Mouse (Mus musculus) ovary, postnatal 36 days (tissue): ENCODE data around the gene Ranbp9.
"Not testable (repeated sequence)": the region's sequence is repeated elsewhere in the genome, so short reads cannot be mapped to it uniquely, and the experiment has no call there.

Source experiments
- DNase-seq: peaks from one replicate; pipeline ENCODE4 v3.0.0; 2022; ENCODE audit warnings: low spot score, mixed read lengths

Ranbp9 gene

DNA sequence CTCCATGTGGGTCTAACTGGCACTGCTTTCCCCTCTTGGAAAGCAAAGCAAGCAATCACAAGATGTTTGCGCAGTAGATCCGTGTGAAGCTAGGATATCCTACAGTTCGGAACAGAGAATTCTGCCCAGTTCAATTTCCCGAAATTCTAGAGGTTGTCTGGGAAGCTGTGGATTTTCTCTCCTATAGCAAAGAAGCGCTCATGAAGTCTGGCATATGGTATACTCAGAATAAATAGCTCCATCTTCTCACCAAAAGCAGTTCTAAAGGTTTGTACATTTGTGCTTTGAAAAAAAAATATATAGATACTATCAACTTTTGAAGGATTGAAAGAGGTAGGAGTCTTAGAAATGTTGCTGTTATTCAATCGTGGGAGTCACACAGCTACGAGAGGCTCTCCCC, 14.6 kb upstream of the Ranbp9 start:
- DNase-seq: no peak

DNA sequence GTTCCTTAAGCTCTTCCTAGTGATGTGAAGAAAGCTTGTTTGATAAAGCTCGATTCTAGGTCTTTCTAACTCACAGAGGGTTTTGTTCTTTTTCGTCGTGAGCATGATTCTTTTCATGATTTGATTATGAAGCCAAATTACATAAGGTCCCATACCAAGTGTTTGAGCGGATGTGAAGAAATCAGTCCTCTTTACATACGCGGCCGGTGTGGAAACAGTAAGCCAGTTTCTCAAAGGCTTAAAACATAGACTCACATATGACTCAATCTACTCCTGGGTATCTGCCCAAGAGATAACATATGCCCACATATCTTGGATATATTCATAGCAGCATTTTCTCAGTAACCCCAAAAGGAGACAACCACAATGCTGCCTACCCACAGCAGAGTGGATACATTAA, 12.6 kb upstream of the Ranbp9 start:
- DNase-seq: no peak

DNA sequence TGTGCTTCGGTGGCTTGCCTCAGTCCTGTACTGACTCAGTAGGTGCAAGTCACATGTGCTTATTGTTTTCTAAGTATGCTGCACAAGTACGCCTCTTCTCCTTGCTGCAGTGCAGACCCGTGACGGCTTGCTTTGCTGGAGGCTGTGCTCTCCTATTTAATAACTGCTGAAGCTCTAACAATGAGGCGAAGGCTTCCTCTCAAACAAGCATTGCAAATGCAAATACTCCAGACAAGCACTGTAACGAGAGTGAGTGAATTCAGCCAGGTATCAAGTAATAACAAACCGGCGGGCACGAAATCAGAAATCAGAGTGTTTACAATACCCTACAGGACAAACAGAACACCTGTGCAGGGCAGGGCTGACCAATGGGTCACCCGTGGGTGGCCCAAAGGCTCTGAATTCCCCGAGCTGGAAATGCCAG, 12.0 kb upstream of the Ranbp9 start:
- no peak for DNase-seq

DNA sequence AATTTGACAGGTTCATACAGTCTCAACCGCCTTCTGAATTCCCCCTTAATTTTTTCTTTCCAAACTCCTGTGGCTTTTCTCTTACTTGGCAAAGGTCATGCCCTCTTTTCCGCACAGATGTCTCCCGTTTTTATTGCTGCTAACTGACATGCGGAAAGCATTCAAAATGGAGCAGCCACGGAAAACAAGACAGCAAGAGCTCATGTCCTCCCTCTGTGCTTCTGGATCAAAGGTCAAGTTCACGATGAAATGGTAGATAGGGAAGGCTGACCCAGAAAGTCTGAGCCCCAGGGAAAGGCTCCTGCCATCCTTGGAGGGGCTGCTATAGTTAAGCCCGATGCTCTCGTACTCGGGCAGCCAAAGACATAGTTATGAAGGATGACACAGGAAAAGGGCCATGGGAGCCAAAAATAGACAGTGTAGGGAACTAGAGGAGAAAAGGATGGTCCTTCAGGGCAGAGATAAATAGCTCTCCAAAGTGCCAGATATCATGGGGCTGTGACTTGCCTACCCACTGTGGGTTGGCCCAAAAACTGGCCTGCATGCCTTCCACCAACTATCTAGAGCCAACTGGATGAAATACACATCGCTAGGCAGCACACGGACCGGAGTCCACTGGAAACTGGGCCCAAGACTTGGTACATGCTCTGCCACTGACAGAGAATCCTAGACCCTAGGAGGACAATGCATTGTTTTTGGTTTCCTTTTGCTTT, 5.6 kb upstream of the Ranbp9 start:
- no peak for DNase-seq

DNA sequence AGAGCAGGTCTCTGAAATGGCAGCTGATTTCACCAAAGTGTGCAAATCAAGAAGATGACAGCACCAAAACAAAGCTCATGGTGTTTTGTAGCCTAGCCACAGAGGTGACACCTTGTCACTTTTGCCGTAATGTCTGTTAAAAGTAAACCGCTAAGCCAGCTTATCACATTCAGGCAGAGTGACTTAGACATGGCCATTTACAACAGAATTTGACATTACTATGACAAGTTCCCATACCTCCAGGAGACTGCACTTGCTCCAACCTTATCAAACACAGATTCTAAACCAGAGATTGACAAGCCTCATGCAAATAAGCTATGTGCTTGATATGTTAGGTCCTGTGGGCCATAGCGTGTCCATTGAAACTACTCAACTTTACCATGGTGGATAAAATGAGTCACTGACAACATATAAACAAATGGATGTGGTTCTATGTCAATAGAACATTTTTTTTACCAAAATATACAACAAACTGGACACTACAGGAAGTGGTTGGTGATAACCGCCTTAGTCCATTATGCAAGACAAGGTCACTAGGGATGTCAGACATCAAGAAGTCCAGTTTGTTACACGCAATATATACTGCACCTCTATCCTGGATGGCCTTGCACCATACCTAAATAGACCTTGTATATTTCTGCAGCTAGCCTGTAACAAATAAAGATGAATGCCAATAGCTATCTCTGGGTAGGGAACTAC, 4.3 kb upstream of the Ranbp9 start:
- DNase-seq: no peak

DNA sequence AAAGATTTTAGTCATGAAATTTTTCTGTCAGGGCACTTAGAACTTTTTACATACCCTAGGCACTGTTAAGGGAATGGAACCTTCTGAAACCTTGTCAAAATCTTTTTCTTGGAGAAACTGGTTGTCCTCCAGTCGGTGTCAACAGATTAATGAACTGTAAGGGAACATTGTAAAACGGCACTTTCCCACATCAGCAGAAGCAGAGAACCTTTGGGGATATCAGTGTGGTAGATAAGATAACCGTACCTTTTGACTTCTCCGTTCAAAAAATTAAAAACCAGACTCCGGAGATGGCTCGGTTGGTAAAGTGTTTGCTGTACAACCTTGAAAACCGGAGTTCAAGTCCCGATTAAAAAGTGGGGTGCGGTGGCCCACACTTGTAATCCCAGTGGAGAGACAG, 1.7 kb upstream of the Ranbp9 start:
- no peak for DNase-seq

DNA sequence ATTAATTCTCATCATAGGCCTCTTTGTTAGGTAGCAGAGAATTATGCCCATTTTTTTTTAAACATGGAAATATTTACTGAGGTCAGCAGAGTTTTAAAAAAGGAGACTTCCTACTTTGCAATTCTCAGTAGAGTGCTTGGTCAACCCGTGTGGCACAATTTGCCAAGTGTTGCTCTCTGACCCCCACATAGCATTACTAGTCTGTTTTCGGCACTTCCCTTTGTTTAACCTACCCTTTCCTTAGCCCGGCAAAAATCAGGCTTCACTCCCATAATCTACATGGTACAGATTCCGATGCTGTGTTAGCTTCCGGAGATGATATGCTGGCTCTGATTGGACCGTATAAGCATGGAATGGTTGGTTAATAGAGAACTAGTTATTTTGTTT, 770 bp upstream of the Ranbp9 start:
- DNase-seq: no peak

DNA sequence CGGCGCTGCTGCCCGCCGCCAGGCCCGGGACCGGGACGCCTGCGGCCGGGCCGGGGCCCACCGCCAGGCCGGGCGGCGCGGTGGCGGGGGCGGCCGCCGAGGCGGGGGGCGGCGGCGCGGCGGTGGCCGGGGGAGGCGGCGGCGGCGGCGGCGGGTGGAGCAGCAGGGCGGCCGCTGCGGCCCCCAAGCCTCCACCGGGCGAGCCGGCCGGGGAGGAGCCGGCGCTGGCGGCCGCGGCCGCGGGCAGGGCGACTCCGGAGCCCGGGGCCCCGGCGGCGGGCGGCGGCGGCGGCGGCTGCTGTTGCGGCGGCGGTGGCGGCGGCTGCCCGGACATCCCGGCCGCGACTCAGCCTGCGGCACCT, 506 bp downstream of the Ranbp9 start:
- no peak for DNase-seq

DNA sequence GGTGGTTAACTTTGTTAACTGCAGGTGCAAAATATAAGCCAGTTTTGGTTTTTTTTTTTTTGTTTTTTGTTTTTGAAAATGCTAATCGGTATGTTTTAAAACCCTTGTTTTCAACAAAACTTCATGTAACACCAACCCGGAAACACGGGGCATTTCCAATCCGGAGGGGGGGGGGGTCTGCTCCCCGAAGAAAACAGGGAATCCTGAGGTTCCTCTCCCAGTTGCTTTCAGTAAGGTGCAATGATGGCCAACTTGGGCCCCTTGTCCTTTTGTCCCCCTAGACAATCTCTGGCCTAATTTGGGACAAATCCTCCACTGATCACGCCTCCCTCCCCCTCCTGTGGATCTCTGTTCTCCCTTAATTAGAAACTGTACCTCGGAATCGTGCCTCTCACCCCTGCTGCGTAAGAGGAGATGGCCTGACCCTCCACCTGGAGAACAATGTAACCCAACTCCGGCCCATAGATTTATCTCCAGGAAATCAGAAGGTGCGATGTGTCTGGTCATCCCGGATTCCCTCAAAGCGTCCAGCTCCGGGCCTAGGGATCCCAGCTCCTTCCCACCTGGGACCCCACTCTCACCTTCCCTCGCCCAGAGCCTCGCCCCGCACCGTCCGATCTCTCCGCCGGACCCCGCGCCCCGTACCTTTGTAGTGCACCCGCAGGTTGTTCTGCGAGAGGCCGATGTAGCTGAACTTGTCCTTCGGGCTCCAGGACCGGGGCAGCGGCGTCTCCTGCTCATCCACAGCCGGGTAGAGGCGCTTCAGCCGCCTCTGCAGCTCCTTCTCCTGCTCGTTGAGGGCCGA, 1.1 kb downstream of the Ranbp9 start:
- DNase-seq: peak; percentile 47

DNA sequence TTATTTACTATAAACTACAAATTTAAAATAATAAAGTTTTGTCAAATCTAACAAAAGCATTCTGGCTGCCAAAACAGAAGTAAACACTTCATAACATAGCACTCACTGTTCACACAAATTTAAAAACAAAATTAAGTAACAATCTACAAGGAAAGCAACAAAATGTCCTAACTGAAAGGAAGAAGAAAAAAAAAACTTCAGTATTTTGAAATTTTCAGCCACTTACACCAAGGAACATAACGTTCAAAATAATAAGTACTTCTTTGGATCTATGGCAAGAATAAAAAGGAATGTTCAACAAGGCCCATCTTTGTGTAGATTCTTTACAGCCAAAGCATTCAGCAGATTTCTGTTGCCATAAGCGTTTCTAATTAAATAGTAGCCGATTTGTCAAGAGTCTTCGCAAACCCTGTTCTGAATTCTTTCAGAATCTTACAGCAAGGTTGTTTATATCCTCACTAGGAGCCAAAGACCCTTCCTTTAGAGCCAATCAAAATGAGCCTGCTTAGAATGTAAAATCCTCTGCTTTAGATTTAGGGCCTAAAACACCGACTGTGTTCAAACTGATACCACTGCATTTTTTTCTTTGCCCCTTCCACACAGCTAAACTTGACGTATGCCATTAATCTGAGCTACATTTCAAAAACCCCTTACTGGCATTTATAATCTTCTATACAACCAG, 1.9 kb downstream of the Ranbp9 start:
- no peak for DNase-seq

DNA sequence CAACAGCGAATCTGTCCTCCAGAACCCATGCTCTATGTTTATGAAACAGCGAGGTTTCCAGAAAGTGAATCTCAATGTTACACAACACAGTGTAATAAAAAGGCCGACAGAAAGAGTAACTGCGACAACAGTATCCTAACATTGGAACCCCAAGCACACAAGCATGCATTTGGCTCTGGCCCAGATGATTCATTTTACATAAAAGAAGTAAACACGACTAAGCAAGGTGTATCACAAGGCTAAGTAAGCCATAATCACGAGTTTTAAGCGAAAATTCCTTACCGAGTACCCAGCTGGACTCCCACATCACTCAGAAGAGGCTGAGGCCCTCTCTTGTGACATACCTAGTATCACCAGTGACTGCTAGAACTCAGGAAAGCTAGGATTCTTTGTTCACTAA, 2.5 kb downstream of the Ranbp9 start:
- no peak for DNase-seq

DNA sequence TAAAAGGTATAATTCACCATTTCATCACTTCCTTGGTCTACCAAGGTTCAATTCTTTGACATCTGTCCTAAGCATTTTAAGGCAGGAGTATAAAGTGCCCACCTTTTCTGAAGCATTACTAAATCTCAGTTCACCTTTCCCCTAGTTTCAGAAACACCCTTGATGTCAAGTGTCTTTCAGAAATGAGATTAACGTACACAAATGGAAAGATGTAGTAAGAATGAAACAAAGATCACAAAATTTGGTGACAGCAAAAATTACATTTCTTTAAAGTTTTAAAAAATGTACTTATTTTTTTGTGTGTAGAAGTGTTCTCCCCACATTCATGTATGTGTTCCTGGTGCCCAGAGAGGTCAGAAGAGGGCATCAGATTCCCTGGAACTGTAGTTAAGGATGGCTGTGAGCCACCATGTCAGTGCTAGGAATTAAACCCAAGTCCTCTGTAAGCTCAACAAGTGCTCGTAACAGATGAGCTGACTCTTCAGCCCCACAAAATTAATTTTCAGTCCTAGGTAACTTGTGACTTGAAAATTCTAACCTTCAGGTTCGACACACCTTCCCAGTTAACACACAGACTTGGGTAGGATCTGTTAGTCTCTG, 3.9 kb downstream of the Ranbp9 start:
- DNase-seq: no peak

DNA sequence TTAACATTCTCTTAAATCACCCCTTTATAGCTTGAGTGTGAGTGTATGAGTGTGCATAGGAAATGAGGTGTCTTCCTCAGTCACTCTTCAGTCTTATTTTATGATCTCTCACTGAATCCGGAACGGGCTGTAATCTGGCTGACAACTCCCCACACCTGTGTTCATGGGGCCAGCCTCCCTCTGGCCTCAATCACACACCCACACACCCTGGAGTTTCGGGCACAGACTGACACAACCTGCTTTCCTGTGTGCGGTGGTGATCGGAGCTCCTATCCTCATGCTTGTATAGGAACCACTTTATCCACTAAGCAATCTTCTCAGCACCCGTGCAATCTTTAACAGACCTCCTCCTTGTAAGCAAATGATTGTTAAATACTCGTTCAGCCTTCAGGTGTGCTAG, 4.9 kb downstream of the Ranbp9 start:
- no peak for DNase-seq

DNA sequence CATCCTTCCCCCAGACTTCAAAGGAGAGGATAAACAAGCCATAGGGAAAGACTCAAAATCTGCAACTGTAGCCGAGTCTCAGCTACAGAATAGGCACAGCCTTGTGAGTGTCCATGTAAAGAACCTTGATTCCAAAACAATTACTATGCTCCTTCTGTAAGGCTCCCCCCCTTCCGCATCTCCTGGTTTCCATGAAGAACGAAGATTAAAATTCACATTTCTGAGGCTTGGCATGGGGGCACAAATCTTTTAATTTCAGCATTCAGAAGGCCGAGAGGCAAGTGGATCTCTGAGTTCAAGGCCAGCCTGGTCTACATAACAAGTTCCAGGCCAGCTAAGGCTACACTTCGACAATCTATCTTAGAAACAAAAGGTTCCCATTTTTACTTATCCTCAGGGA, 6.4 kb downstream of the Ranbp9 start:
- DNase-seq: no peak

DNA sequence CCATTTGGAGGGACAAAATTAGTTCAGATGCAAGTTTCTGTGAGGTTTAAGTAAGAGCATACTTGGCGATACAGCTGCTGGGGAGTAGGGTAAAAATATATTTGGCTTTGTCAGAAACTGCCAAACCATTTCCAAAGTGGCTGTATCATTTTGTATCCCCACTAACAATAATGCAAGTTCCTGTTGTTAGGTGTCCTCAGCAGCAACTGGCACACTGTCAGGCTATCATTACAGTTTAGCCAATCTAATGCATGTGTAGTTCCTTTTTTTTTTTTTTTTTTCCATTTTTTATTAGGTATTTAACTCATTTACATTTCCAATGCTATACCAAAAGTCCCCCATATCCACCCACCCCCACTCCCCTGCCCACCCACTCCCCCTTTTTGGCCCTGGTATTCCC, 9.2 kb downstream of the Ranbp9 start:
- not testable (repeated sequence) for DNase-seq

DNA sequence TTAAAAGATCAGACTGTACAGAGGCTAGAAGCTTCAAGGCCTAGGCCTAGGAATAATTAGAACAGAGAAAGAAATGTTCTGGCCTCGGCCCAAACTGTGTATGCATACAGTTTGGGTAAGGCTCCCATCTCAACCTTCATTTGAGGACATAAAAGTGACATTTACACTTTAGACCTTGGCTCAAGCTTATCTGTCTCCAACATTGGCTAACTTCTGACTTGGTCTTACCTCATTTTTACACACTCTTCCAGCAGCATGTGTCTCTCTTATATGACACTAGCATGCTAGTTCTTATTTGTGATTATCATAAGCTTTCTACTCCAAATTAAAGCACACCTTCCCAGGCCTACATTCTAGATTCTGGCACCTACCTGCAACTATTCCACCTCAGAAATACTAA, 11.5 kb downstream of the Ranbp9 start:
- DNase-seq: no peak

DNA sequence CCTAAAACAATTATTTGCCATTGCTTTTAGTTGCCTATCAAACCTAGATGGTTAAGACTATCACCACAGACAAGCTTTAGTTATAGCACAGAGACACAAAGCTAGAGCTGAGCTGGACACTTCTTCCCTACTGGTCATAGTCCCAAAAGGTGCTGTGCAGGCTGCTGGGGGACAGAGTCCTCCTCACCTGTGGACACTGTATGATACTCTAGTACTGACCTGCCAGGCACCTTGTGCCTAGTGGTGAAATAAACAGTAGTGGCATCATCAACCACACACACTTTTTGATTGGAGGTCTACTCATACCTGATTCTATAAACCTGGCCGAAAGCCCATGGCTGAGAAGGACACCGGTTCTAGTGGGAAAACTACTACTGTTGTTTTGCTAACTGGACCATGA, 16.5 kb downstream of the Ranbp9 start:
- no peak for DNase-seq

DNA sequence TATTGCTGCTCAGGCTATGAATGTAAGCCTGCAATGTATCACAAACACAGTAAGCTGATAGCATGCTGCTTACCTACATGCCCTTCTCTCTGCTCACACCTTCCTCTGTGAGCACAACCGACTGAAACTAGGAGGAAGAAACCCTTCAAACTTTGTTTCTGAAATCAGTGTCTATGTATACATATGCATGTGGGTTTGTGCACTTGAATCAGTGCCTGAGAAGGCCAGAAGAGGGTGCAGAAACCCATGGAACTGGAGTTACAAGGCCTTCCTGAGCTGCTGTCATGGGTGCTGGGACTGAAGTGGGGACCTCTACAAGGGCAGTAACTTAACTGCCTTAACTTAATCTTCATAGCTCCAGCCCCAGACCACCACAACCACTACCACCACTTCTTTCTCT, 23.9 kb downstream of the Ranbp9 start:
- DNase-seq: no peak

DNA sequence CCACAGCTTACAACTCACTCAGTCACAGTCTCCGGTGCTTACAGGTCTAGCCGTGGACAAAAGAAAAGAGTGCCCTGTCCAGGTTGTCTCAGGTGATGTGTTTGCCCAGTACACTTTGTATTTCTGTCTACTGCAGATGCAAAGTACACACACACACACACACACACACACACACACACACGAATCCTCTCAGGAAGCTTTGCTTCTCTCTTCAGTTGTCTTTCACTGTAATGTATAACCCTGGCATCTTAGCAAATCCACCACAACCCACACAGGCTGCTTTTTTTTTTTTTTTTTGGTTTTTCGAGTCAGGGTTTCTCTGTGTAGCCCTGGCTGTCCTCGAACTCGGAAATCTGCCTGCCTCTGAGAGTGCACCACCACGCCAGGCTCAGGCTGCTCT, 26.7 kb downstream of the Ranbp9 start:
- no peak for DNase-seq

DNA sequence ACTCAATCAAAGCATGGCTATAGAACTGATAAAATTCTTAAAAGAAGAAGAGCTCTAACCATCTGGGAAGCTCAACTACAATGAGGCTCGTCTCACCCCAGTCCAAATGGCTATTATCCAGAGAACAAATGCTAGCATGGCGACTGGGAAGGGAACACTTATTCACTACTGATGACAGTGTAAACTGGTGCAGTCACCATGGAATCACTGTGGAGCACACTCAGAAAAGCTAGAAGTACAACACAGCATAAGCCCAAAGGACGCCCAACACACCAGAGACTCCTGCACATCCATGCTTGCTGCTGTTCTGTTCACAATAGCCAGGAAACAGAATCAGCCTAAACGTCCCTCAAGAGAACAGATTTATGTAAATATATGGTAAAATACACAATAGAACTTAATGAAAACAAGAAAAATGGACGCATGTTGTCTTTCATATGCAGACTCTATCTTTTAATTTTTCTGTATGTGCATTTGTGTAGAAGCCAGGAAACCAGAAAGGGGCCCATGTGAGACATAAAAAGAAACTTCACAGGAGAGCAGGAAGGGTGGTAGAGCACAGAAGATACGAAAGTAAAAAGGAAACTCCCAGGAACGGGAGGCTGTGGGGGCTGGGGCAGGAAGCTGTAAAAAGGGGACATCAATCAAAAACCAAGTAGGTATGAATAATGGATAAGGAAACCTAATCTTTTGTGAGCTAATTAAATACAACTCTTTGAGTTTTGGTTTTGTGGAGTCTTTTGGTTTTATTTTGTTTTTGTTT, 28.1 kb downstream of the Ranbp9 start:
- DNase-seq: no peak

DNA sequence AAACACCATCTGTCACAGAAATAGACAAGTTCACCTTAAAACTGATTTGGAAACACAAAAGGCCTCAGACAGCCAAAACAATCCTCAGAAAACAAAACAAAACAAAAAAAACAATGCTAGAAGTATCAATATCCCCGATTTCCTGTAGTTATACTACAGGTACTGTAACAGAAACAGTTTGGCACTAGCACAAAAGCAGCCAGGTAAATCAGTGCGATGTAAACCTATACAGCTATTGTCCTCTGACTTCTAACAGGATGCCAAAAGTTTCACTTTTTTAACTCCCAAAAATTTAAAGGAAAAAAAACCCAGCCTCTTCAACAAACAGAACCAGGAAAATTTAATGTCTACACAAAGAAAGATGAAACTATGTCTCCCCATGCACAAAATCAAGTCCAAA, 28.9 kb downstream of the Ranbp9 start:
- no peak for DNase-seq

DNA sequence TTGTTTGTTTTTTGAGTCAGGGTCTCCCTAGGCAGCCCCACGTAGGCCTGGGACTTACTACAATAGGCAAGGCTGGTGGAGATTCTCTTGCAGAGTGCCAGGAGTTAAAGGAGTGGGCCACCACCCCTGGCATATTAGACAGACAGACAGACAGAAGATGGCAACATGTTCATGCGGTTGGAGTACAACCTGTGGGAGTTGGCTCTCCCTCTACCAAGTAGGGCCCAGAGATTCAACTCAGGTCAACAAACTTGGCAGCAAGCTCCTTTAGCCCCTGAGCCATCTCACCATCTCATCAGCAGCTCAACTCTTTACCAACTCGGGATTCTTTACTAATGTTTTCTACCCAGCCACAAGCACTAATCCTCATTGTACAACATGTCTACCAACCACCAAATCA, 30.4 kb downstream of the Ranbp9 start:
- DNase-seq: no peak
